Mouse (Mus musculus) spleen, embryonic (tissue): ENCODE measurements at regions not wholly inside any gene's neighbourhood (a gene's known extent, or its start where the extent isn't known, plus 50 kb on each side); places are given as distances from the start of the nearest gene placed in this dataset.

ENCODE experiments used
- CTCF ChIA-PET: fragments of 350-600 bp; sonication (Branson Sonifier 250); formaldehyde crosslinking; loops from one replicate; lab custom pipeline; 2022; lab: Charles Lee

GRCm38 (mm10) chr2:174884232-174885225 lies 124.1 kb downstream of the Edn3 start:
- CTCF ChIA-PET, result interaction anchor here (0.5 kb wide), 1 partner anchor 108 kb away, joined by 3 read pairs; no protein-coding TSS in a partner anchor

- CTCF ChIA-PET, result no interaction called here
These were observed 117.4 kb upstream of the Gm14444 start for GRCm38 (mm10) chr2:174892658-174893057.

DNA sequence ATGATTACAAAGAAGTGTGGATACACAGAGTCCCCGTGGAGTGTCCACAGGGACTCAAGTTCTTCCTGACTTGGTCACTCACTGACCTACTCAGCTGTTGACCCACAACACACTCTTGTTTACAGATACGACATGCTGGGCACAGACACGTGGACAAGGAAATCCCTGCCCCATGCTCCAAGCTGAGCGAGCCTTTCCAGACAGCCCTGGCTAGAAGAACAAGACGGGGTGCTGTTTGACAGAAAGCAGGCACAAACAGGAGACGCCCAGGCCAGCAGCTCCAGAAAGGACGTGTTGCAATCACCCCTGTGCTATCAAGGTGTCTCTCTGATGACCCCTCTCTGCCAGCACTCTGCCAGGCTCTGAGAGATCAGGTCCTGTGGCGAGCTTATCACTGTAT lies 112.6 kb upstream of the Gm14444 start:
- CTCF ChIA-PET, result no interaction called here

GRCm38 (mm10) chr2:174899940-174900670 lies 109.9 kb upstream of the Gm14444 start:
- CTCF ChIA-PET, result interaction anchor here (0.6 kb wide), 1 partner anchor 95 kb away, joined by 3 read pairs; no protein-coding TSS in a partner anchor

DNA sequence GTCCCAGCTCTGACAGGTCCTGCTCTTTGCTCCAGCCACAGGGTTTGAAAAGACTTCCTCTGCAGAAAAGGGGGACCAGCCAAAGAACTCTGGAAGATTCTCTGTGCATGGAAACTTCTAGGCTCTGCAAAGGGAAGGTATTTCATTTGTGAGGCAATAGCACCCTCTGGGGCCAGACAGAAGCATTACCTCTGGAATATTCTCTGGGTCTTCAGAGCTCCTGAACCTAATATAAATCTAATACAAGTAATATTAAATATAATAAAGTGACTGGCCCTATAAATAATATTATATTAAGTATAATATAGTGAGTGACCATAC lies 109.4 kb upstream of the Gm14444 start:
- CTCF ChIA-PET, result no interaction called here

GRCm38 (mm10) chr2:174901801-174902200 lies 108.2 kb upstream of the Gm14444 start:
- CTCF ChIA-PET, result interaction anchor here (0.6 kb wide), 1 partner anchor 313 kb away, joined by 3 read pairs; no protein-coding TSS in a partner anchor

- CTCF ChIA-PET, result interaction anchor here (0.6 kb wide), 1 partner anchor 229 kb away, joined by 4 read pairs; no protein-coding TSS in a partner anchor
These were observed 106.4 kb upstream of the Gm14444 start for GRCm38 (mm10) chr2:174903627-174904026.

- CTCF ChIA-PET, result no interaction called here
These were observed 104.0 kb upstream of the Gm14444 start for GRCm38 (mm10) chr2:174905865-174906639.

DNA sequence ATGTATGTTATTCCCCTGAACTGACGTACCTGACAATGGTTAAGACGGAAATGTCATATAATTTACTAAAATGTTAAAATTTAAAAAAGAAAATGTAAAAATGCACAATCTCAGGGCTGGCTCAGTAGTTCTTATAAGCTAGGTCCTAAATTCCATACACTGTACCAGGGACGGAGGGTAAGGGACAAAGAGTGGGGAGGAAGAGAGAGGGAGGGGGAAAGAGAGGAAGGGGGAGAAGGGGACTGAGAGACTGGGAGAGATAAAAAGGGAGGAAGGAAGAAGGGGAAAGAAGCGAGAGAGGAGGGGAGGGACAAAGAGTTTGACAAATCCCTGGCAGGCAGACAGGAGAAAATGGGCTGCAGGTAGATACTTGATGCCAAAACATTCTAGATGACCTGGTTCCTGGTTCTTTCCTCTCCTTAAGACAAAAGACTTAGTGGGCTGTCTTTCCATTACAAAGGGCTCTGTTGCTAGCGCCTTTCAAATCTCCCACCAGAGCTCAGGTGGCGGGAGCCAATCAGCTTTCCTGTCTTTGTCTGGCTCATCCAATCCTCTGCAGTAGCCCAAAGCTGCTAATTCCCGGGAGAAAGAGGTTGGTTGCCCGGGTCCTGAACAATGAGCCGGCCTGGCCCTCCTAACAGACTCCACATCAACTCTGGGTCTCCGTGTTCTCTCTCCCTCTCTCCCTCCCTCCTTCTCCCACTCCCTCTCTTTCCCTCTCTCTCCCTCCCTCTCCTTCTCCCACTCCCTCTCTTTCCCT lies 92.7 kb upstream of the Gm14444 start:
- CTCF ChIA-PET, result no interaction called here

- CTCF ChIA-PET, result no interaction called here
These were observed 92.1 kb upstream of the Gm14444 start for GRCm38 (mm10) chr2:174917975-174918374.

DNA sequence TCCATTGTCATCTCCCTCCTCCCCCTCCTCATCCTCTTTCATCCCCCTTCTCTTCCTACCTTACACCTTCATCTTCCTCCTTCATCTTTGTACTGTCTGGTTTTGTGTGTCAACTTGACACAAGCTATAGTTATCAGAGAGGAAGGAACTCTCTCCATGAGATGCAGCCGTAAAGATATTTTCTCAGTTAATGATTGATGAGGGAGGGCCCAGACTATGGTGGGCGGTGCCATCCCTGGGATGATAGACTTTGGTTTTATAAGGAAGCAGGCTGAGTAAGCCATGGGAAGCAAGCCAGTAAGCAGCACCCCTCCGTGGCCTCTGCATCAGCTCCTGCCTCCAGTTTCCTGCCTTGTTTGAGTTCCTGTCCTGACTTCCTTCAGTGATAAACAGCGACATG lies 87.8 kb upstream of the Gm14444 start:
- CTCF ChIA-PET, result interaction anchor here (1.2 kb wide), 1 partner anchor 10 kb away, joined by 3 read pairs; no protein-coding TSS in a partner anchor

GRCm38 (mm10) chr2:174929718-174930117 lies 80.3 kb upstream of the Gm14444 start:
- CTCF ChIA-PET, result interaction anchor here (0.5 kb wide), 1 partner anchor 71 kb away, joined by 3 read pairs; no protein-coding TSS in a partner anchor

GRCm38 (mm10) chr2:174932137-174933012 lies 77.7 kb upstream of the Gm14444 start:
- CTCF ChIA-PET, result interaction anchor here (0.6 to 1.1 kb wide), 2 partner anchors 11 to 630 kb away, joined by 3 to 4 read pairs; no protein-coding TSS in a partner anchor

GRCm38 (mm10) chr2:174933013-174933353 lies 77.1 kb upstream of the Gm14444 start:
- CTCF ChIA-PET, result interaction anchor here (0.6 kb wide), 1 partner anchor 432 kb away, joined by 3 read pairs; no protein-coding TSS in a partner anchor

DNA sequence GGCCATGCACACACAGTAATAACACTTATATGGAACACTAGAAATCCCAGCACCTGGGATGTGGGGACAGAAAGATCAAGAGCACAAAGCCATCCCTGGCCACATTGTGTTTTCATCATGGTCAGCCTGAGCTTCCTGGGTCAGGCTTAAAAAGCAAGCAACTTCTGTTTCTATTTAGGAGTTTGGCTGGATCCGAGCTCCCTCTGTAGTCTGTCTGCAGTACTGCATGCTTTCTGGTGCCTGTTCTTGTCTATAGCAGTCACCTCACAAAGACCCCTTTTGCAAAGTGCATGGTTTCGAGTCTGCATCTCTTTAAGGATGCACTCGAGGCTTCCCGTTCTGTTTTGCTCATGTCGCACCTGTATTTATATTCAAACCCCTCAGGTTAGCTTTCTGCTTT lies 73.4 kb upstream of the Gm14444 start:
- CTCF ChIA-PET, result no interaction called here

DNA sequence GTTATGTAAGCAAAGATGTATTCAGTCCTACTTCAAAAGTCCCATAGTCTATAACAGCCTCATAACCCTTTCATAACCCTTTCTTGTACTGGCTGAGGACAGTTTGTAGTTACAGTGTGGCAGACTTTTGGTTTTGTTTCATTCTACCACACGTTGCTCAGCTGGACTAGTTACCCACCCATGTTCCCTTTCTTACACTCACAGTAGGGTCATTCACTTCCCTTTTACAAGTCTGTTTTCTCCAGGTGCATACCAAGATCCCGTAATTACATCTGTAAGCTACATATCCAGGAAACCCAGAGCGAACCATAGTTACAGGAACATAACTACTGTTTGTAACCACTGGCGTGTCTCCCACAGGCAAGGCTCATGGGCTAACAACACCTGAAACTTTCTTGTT lies 72.1 kb upstream of the Gm14444 start:
- CTCF ChIA-PET, result no interaction called here

DNA sequence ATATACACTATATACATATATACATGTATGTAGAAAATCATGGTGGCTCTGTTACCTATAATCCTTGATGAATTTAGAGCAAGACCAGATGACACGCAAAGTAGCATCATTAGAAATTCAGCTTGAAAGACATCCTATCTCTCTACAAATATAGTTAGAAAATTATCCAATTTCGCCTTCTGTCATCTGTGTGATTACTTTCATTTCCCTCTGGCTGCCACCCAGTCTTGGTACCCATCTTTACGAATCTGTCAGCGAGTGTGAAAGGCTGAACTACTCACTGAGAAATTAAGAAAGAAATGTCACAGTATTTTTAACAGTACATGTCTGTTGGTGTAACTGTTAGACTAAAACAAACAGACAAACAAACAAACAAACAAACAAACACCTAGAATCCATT lies 67.8 kb upstream of the Gm14444 start:
- CTCF ChIA-PET, result no interaction called here

DNA sequence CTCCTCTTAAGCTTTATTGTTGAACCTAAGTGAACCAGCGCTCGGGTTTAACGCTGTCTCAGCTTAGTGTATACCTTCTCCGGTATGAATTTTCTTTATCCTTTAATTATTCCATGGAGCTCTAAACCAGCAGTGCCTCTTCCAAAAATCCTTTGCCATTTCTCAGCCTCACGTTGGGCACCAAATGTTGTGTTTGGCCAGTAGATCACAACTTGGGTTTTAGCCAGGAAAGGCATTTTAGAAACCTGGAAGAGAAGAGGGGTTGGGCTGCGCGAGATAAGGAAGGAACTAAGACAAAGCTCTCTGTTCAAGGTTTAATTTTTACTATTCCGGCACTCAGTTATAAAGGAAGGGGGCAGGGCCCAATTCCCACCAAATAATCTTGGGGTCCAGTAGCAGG lies 61.9 kb upstream of the Gm14444 start:
- CTCF ChIA-PET, result no interaction called here
